Mouse (Mus musculus) liver, adult 2 months (tissue): ENCODE measurements around the gene 3110082J24Rik.

Experiments used
- CTCF ChIP-seq: fragments of 200-500 bp; IDR thresholded peaks from 2 replicates; pipeline ENCODE4 v1.5.1; 2011; ENCODE audit warnings: low read depth, low read length, control low read depth
- POLR2A ChIP-seq: fragments of 200-500 bp; IDR thresholded peaks from 2 replicates; pipeline ENCODE4 v1.6.1; 2011; ENCODE audit warnings: low read length, control low read depth; ENCODE audit not compliant: insufficient read depth; ENCODE audit errors: extremely low read depth

DNA sequence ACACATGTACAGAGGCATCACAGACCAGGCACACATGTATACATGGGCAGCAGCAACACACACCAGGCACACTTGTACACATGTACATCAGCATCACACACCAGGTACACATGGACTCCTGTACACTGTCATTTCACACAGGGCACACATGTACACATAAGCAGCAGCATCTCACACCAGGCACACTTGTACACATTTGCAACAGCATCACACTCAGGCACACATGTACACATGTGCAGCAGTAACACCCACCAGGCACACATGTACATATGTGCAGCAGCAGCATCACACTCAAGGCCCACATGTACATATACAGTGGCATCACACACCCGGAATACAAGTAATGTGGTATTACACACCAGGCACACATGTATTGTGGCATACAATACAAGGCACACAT is 7.6 kb downstream of the 3110082J24Rik start:
- TF ChIP-seq CTCF: no peak
- no peak for TF ChIP-seq POLR2A
